Comparison of ENCODE assay signal across 2 mouse cellular contexts in genomic region chr11:87445593-87445992, GRCm38 (mm10). TPM values are rescaled to one million over a fixed set of nuclear protein-coding genes. Genes with fewer than 3 reads are reported as not detected.
"Had no signal": no experiment of that assay in that cellular context is flagged by ENCODE, and none has a peak within 500 bp of the region (broad histone marks: within the 10 kb centered on the region; RNA-seq: fewer than 3 reads in every experiment).

No protein-coding gene starts in this region.

RNA-seq across cellular contexts. Expression of gene Tex14, which starts 40.7 kb away (rescaled TPM):
- total RNA-seq: megakaryocyte-erythroid progenitor cell, adult 5-6 weeks had no signal
- polyA plus RNA-seq: midbrain, embryonic 10.5 days had no signal
